Mouse (Mus musculus) CH12.LX (cell line): ENCODE measurements around the gene Nlrp1a.

Experiments
- CHD1 ChIP-seq: IDR thresholded peaks from 2 replicates; pipeline ENCODE4 v1.6.1; 2012; ENCODE audit warnings: low read depth, low read length, improper control_type of control experiment, inconsistent platforms
- CTCF ChIP-seq, 2 experiments: IDR thresholded peaks in 1 of 2; conservative IDR thresholded peaks in 1 of 2; 2 replicates each; pipeline ENCODE4 v1.5.1; 2011 to 2012; ENCODE audit warnings: low read depth in 2 of 2, low read length in 2 of 2, improper control_type of control experiment in 1 of 2, inconsistent platforms in 1 of 2, mild to moderate bottlenecking in 1 of 2, moderate library complexity in 1 of 2
- EP300 ChIP-seq: IDR thresholded peaks from 2 replicates; pipeline ENCODE4 v1.6.1; 2011; ENCODE audit warnings: low read length, improper control_type of control experiment
- JUN ChIP-seq: IDR thresholded peaks from 2 replicates; pipeline ENCODE4 v1.6.1; 2011; ENCODE audit warnings: low read depth, mild to moderate bottlenecking, low read length, improper control_type of control experiment, moderate library complexity; ENCODE audit not compliant: insufficient read depth
- POLR2A ChIP-seq: IDR thresholded peaks from 2 replicates; pipeline ENCODE4 v1.6.1; 2011; ENCODE audit warnings: low read depth, mild to moderate bottlenecking, improper control_type of control experiment, low read length
- SIN3A ChIP-seq: IDR thresholded peaks from 2 replicates; pipeline ENCODE4 v1.6.1; 2012; ENCODE audit warnings: low read length, improper control_type of control experiment, inconsistent platforms
- USF2 ChIP-seq: conservative IDR thresholded peaks from 2 replicates; pipeline ENCODE4 v1.6.1; 2011; ENCODE audit warnings: low read depth, low read length, improper control_type of control experiment
- ZMIZ1 ChIP-seq: IDR thresholded peaks from 2 replicates; pipeline ENCODE4 v1.6.1; 2012; ENCODE audit warnings: low read depth, mild to moderate bottlenecking, inconsistent platforms, low read length, improper control_type of control experiment
- ZNF384 ChIP-seq: IDR thresholded peaks from 2 replicates; pipeline ENCODE4 v1.6.1; 2012; ENCODE audit warnings: low read depth, low read length, improper control_type of control experiment, inconsistent platforms

- no peak for TF ChIP-seq POLR2A
- peak in 1 of 2 experiments; percentile 65; a peak in 2 of 4 replicates for TF ChIP-seq CTCF (conservative IDR thresholded peaks at IDR 0.05 in 1 of 2, IDR thresholded peaks at IDR 0.05 in 1 of 2; ENCODE audit: low read depth in 2 of 2, low read length in 2 of 2)
- TF ChIP-seq ZNF384, result no peak
- no peak for TF ChIP-seq SIN3A
- TF ChIP-seq CHD1, result no peak
- TF ChIP-seq EP300, result no peak
- TF ChIP-seq JUN, result no peak
- no peak for TF ChIP-seq ZMIZ1
- TF ChIP-seq USF2, result no peak
These were observed 25.1 kb upstream of the Nlrp1a start for GRCm38 (mm10) chr11:71169633-71170032.
